Mouse (Mus musculus): ENCODE measurements around the gene Pla2g3.

GRCm38 (mm10) chr11:3513291-3513690 lies 25.2 kb downstream of the Pla2g3 start:
- TF ChIP-seq POLR2A (IDR thresholded peaks at IDR 0.05; ENCODE audit: low read depth, low read length): no peak
- TF ChIP-seq CTCF (IDR thresholded peaks at IDR 0.05; ENCODE audit: extremely low read depth, insufficient read depth, insufficient read length, insufficient replicate concordance): no peak
